Mouse (Mus musculus): ENCODE data around the gene Brd4. TPM values are rescaled to one million over a fixed set of nuclear protein-coding genes. Genes with fewer than 3 reads are reported as not detected.

The Brd4 gene
- polyA plus RNA-seq, 1 experiment = 17.3 TPM

DNA sequence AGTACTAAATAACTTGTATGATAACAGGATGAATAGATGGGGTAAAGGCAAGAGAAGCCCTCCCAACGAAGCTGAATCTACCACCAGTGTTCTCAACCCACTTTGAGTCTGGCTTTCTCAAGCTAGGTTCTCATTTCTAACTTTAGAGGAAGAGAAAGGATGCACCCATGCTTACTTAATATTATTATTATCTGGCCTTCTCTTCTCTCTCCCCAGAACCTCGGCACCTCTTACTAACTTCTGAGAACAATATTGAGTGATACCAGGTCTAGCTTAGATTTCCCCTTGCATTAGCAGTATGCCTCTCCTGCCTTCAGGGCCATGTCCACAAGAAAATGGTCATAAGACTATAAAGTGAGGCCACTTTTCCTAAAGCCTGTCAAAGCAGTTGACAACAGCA, 16.4 kb downstream of the Brd4 start:
- Histone ChIP-seq H3K36me3 (ENCODE audit: control insufficient read depth, insufficient read depth, low read length) (no peaks in the 10 kb centered on the region), H3K4me1 (ENCODE audit: control insufficient read depth, insufficient read depth, low read length) (no peaks in the 10 kb centered on the region), H3K27ac (ENCODE audit: control insufficient read depth, insufficient read depth, low read depth, low read length) (no peak overlapping the region), H3K27me3 (ENCODE audit: control insufficient read depth, insufficient read depth, low read length) (no peaks in the 10 kb centered on the region), H3K4me3 (ENCODE audit: control insufficient read depth, low read depth, low read length) (no peak overlapping the region)
- TF ChIP-seq CTCF (IDR thresholded peaks at IDR 0.05; ENCODE audit: control insufficient read depth, insufficient read depth, insufficient replicate concordance, low read depth, low read length) (no peak), POLR2A (IDR thresholded peaks at IDR 0.05; ENCODE audit: control insufficient read depth, low read depth, low read length) (no peak)

DNA sequence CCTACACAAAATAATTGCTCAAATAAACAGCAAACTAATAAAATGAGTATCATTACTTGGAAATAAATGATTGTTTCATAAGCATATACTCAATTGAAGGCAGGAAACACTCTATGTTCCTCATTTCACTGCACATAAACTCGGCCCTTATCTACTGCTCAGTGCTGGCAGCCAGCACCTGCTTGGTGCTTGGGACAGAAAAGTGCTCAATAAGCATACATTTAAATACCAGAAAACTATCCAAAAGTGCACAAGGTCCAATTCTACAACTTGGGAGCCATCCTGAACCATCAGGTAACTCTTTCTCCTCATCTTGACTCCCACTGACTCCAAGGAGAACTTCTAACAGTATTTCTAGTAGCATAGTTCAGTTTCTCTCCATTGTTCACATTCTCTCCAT, 16.9 kb downstream of the Brd4 start:
- no peaks in the 10 kb centered on the region for H3K27me3 ChIP-seq (ENCODE audit: control insufficient read depth, insufficient read depth, low read length)
- no peaks in the 10 kb centered on the region for H3K36me3 ChIP-seq (ENCODE audit: control insufficient read depth, insufficient read depth, low read length)
- no peak overlapping the region for H3K4me3 ChIP-seq (ENCODE audit: control insufficient read depth, low read depth, low read length)
- no peaks in the 10 kb centered on the region for H3K4me1 ChIP-seq (ENCODE audit: control insufficient read depth, insufficient read depth, low read length)
- no peak for TF ChIP-seq POLR2A (IDR thresholded peaks at IDR 0.05; ENCODE audit: control insufficient read depth, low read depth, low read length)
- TF ChIP-seq CTCF (IDR thresholded peaks at IDR 0.05; ENCODE audit: control insufficient read depth, insufficient read depth, insufficient replicate concordance, low read depth, low read length) = no peak
- no peak overlapping the region for H3K27ac ChIP-seq (ENCODE audit: control insufficient read depth, insufficient read depth, low read depth, low read length)

DNA sequence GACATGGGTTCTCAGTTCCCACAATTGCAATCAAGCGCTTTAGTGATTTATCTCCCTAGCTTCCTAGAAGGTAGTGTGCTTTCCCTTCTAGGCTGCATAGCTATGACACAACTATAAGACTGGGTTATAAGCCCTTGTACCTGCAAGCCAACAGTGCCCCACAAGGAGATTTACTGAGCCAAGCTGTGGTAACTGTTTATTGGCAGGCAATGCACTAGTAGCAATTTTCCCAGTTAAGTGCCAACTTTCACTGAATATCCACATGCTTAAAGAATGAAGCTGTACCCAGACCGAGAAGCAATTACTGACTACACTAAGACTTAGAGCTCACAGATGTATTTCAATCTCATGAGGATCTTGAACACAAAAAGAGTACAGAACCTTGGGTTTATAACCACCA, 20.9 kb downstream of the Brd4 start:
- Histone ChIP-seq H3K27me3 (ENCODE audit: control insufficient read depth, insufficient read depth, low read length) (no peaks in the 10 kb centered on the region), H3K4me3 (ENCODE audit: control insufficient read depth, low read depth, low read length) (no peak overlapping the region), H3K27ac (ENCODE audit: control insufficient read depth, insufficient read depth, low read depth, low read length) (no peak overlapping the region), H3K4me1 (ENCODE audit: control insufficient read depth, insufficient read depth, low read length) (no peaks in the 10 kb centered on the region), H3K36me3 (ENCODE audit: control insufficient read depth, insufficient read depth, low read length) (no peaks in the 10 kb centered on the region)
- no peak for TF ChIP-seq CTCF (IDR thresholded peaks at IDR 0.05; ENCODE audit: control insufficient read depth, insufficient read depth, insufficient replicate concordance, low read depth, low read length)
- TF ChIP-seq POLR2A (IDR thresholded peaks at IDR 0.05; ENCODE audit: control insufficient read depth, low read depth, low read length) = no peak

DNA sequence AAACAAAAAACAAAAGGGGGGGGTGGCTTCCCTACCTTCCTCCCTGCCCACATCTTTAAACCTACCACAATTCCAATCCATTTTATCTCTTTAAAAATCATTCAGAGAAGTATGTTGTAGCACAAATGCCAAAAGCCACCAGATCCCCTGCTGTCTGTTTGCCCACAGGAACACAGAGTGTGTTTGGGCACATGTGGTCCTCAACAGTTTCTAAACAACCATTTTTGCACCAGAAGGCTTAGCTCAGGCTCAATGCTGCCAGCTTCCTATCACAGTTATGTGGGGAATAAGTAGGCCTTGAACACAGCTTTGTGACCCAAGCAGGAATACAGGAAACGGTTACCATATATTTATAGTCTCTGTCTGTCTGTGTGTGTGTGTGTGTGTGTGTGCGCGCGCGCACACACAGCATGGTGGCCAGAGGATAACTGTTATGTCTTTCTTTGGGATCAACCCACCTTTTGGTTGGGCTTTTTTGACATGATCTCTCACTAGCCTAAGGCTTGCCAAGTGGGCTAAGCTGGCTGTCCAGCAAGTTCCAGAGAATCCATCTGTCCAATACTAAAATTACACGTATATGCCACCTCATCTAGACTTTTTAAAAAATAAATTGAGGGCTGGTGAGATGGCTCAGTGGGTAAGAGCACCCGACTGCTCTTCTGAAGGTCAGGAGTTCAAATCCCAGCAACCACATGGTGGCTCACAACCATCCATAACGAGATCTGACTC, 21.5 kb downstream of the Brd4 start:
- TF ChIP-seq POLR2A (IDR thresholded peaks at IDR 0.05; ENCODE audit: control insufficient read depth, low read depth, low read length) (no peak), CTCF (IDR thresholded peaks at IDR 0.05; ENCODE audit: control insufficient read depth, insufficient read depth, insufficient replicate concordance, low read depth, low read length) (no peak)
- no peaks in the 10 kb centered on the region for H3K36me3 ChIP-seq (ENCODE audit: control insufficient read depth, insufficient read depth, low read length)
- no peaks in the 10 kb centered on the region for H3K4me1 ChIP-seq (ENCODE audit: control insufficient read depth, insufficient read depth, low read length)
- H3K4me3 ChIP-seq (ENCODE audit: control insufficient read depth, low read depth, low read length) = no peak overlapping the region
- no peaks in the 10 kb centered on the region for H3K27me3 ChIP-seq (ENCODE audit: control insufficient read depth, insufficient read depth, low read length)
- no peak overlapping the region for H3K27ac ChIP-seq (ENCODE audit: control insufficient read depth, insufficient read depth, low read depth, low read length)

DNA sequence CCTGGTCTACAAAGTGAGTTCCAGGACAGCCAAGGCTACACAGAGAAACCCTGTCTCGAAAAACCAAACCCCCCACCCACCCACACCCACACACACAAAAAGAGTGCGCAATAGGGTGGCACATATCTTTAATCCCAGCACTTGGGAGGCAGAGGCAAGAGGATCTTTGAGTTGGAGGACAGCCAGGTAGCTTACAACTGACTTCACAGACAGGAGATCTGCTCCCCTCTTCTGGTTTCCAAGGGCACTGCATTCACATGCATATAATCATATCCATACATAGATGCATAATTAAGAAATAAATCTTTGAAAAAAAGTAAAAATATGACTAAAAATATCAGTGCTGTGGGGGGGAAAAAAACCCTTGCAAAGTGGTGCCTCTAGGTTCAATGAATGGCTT, 25.7 kb downstream of the Brd4 start:
- Histone ChIP-seq H3K4me3 (ENCODE audit: control insufficient read depth, low read depth, low read length) (no peak overlapping the region), H3K4me1 (ENCODE audit: control insufficient read depth, insufficient read depth, low read length) (no peaks in the 10 kb centered on the region), H3K36me3 (ENCODE audit: control insufficient read depth, insufficient read depth, low read length) (no peaks in the 10 kb centered on the region), H3K27me3 (ENCODE audit: control insufficient read depth, insufficient read depth, low read length) (no peaks in the 10 kb centered on the region), H3K27ac (ENCODE audit: control insufficient read depth, insufficient read depth, low read depth, low read length) (no peak overlapping the region)
- TF ChIP-seq POLR2A (IDR thresholded peaks at IDR 0.05; ENCODE audit: control insufficient read depth, low read depth, low read length) = no peak
- no peak for TF ChIP-seq CTCF (IDR thresholded peaks at IDR 0.05; ENCODE audit: control insufficient read depth, insufficient read depth, insufficient replicate concordance, low read depth, low read length)

DNA sequence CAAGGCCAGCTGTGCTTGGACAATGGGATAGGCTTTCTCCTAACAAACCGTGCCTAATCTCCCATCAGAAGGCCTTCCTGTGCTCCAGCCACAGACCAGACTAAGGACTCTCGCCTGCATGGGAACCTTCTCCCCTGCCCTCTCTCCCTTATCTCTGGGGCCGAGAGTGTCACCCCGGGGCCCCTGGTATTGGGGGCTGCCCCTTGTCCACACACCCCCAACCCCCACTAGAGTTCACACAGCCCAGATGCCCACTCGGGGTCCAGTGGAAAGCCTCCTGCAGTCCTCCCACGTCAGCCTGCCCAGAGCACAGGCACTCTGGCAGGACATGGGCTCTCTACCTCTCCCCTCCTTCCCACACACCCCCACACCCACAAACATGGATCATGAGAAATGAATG, 26.6 kb downstream of the Brd4 start:
- Histone ChIP-seq H3K27me3 (ENCODE audit: control insufficient read depth, insufficient read depth, low read length) (no peaks in the 10 kb centered on the region), H3K36me3 (ENCODE audit: control insufficient read depth, insufficient read depth, low read length) (no peaks in the 10 kb centered on the region), H3K27ac (ENCODE audit: control insufficient read depth, insufficient read depth, low read depth, low read length) (no peak overlapping the region), H3K4me1 (ENCODE audit: control insufficient read depth, insufficient read depth, low read length) (no peaks in the 10 kb centered on the region), H3K4me3 (ENCODE audit: control insufficient read depth, low read depth, low read length) (no peak overlapping the region)
- no peak for TF ChIP-seq POLR2A (IDR thresholded peaks at IDR 0.05; ENCODE audit: control insufficient read depth, low read depth, low read length)
- no peak for TF ChIP-seq CTCF (IDR thresholded peaks at IDR 0.05; ENCODE audit: control insufficient read depth, insufficient read depth, insufficient replicate concordance, low read depth, low read length)

DNA sequence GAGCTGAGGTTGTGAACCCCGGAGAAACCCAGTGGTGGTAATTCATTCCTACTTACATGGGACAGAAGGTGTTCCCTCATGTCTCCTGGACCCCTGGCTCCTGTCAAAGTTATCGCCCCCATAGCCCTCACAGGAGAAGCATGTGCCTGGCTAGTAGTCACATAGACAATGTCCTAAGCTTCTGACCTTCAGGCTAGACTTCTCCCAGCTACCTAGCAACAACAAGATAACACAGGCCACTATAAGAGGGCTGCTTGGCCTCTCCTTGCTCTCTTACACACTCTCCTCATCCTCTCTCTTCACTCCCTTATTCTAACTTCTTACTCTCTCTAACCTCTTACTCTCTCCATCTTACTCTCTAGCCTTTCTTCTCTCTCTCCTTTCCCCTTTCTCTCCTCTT, 27.1 kb downstream of the Brd4 start:
- no peak overlapping the region for H3K27ac ChIP-seq (ENCODE audit: control insufficient read depth, insufficient read depth, low read depth, low read length)
- TF ChIP-seq CTCF (IDR thresholded peaks at IDR 0.05; ENCODE audit: control insufficient read depth, insufficient read depth, insufficient replicate concordance, low read depth, low read length) = no peak
- no peak for TF ChIP-seq POLR2A (IDR thresholded peaks at IDR 0.05; ENCODE audit: control insufficient read depth, low read depth, low read length)
- H3K4me3 ChIP-seq (ENCODE audit: control insufficient read depth, low read depth, low read length) = no peak overlapping the region
- no peaks in the 10 kb centered on the region for H3K36me3 ChIP-seq (ENCODE audit: control insufficient read depth, insufficient read depth, low read length)
- no peaks in the 10 kb centered on the region for H3K27me3 ChIP-seq (ENCODE audit: control insufficient read depth, insufficient read depth, low read length)
- H3K4me1 ChIP-seq (ENCODE audit: control insufficient read depth, insufficient read depth, low read length) = no peaks in the 10 kb centered on the region

Data from testis, adult 2 months (tissue).